Mouse (Mus musculus) forebrain, embryonic 13.5 days (tissue): ENCODE measurements at regions not wholly inside any gene's neighbourhood (a gene's known extent, or its start where the extent isn't known, plus 50 kb on each side); places are given as distances from the start of the nearest gene placed in this dataset.

ENCODE experiments used
- ATAC-seq: fragments of 200-750 bp; cut with Nextera tagmentation; 2 replicates; pipeline ENCODE4 v1.8.0; 2017
- H3K27ac ChIP-seq: fragments of 300-500 bp; sonication (generic); 2 replicates; pipeline ENCODE4 v1.5.1; 2015; ENCODE audit warnings: inconsistent platforms, mild to moderate bottlenecking, moderate library complexity
- H3K27me3 ChIP-seq: fragments of 300-500 bp; sonication (generic); 2 replicates; pipeline ENCODE4 v1.6.1; 2015; ENCODE audit warnings: mild to moderate bottlenecking, inconsistent platforms
- H3K36me3 ChIP-seq: fragments of 300-500 bp; sonication (generic); 2 replicates; pipeline ENCODE4 v1.6.1; 2015; ENCODE audit warnings: mild to moderate bottlenecking, inconsistent platforms; ENCODE audit not compliant: poor library complexity, severe bottlenecking
- H3K4me1 ChIP-seq: fragments of 300-500 bp; sonication (generic); 2 replicates; pipeline ENCODE4 v1.6.1; 2015; ENCODE audit warnings: inconsistent platforms
- H3K4me2 ChIP-seq: fragments of 300-500 bp; sonication (generic); 2 replicates; pipeline ENCODE4 v1.6.1; 2015; ENCODE audit warnings: inconsistent platforms, mild to moderate bottlenecking, moderate library complexity
- H3K4me3 ChIP-seq: fragments of 300-500 bp; sonication (generic); 2 replicates; pipeline ENCODE4 v1.5.1; 2015; ENCODE audit warnings: mild to moderate bottlenecking, inconsistent platforms
- H3K9ac ChIP-seq: fragments of 300-500 bp; sonication (generic); 2 replicates; pipeline ENCODE4 v1.6.1; 2015; ENCODE audit warnings: mild to moderate bottlenecking, inconsistent platforms
- H3K9me3 ChIP-seq: fragments of 300-500 bp; sonication (generic); replicated peaks from 2 replicates; pipeline ENCODE4 v1.6.1; 2016; ENCODE audit warnings: inconsistent platforms
- whole genome bisulfite sequencing: fragments of 180-500 bp; shearing (Covaris S2); methylation state at CpG from one replicate; pipeline ENCODE4 v1.1.7; 2015; 5-methylcytosine and 5-hydroxymethylcytosine counted together

GRCm38 (mm10) chr12:79942563-79943131 is 170.2 kb downstream of the Zfp36l1 start:
- Histone ChIP-seq H3K4me3 (no peak overlapping the region), H3K4me2 (no peak overlapping the region)
- WGBS = 64% methylated on average over 10 of the region's 10 CpGs

GRCm38 (mm10) chr12:79941828-79942227 is 171.0 kb downstream of the Zfp36l1 start:
- Histone ChIP-seq H3K9ac (no peak overlapping the region), H3K27me3 (no peaks in the 10 kb centered on the region), H3K4me2 (no peak overlapping the region), H3K27ac (no peak overlapping the region), H3K36me3 (no peaks in the 10 kb centered on the region), H3K4me3 (no peak overlapping the region), H3K4me1 (peaks cover 14% of the 10 kb centered on the region), H3K9me3 (no peaks in the 10 kb centered on the region)
- ATAC-seq = no peak
- 50% methylated on average over 3 of the region's 3 CpGs for WGBS

More at GRCm38 (mm10) chr12:79942563-79943131, 170.2 kb downstream of the Zfp36l1 start:
- no peaks in the 10 kb centered on the region for H3K27me3 ChIP-seq
- no peak overlapping the region for H3K27ac ChIP-seq
- H3K9me3 ChIP-seq = no peaks in the 10 kb centered on the region
- H3K36me3 ChIP-seq = no peaks in the 10 kb centered on the region
- ATAC-seq = no peak
- H3K9ac ChIP-seq = no peak overlapping the region
- H3K4me1 ChIP-seq = peaks cover 11% of the 10 kb centered on the region

GRCm38 (mm10) chr12:79939436-79939835 is 173.4 kb downstream of the Zfp36l1 start:
- no peak for ATAC-seq
- WGBS = 87% methylated on average over 9 of the region's 9 CpGs
- Histone ChIP-seq H3K36me3 (no peaks in the 10 kb centered on the region), H3K4me3 (no peak overlapping the region), H3K27me3 (no peaks in the 10 kb centered on the region), H3K4me2 (no peak overlapping the region), H3K9ac (no peak overlapping the region), H3K27ac (no peak overlapping the region), H3K9me3 (no peaks in the 10 kb centered on the region), H3K4me1 (peaks cover 7% of the 10 kb centered on the region)

- 91% methylated on average over 4 of the region's 4 CpGs for WGBS
- no peaks in the 10 kb centered on the region for H3K36me3 ChIP-seq
- no peak overlapping the region for H3K4me3 ChIP-seq
- H3K27ac ChIP-seq = no peak overlapping the region
- ATAC-seq = no peak
- no peak overlapping the region for H3K4me2 ChIP-seq
- H3K4me1 ChIP-seq = peaks cover 7% of the 10 kb centered on the region
- H3K27me3 ChIP-seq = no peaks in the 10 kb centered on the region
- H3K9me3 ChIP-seq = no peaks in the 10 kb centered on the region
- no peak overlapping the region for H3K9ac ChIP-seq
These were observed 174.9 kb downstream of the Zfp36l1 start for GRCm38 (mm10) chr12:79937876-79938275.

- ATAC-seq = no peak
These were observed 176.1 kb downstream of the Zfp36l1 start for GRCm38 (mm10) chr12:79936698-79937097.

GRCm38 (mm10) chr12:79934091-79934490 is 178.7 kb downstream of the Zfp36l1 start:
- no peak for ATAC-seq
- H3K27ac ChIP-seq = no peak overlapping the region
- H3K9me3 ChIP-seq = no peaks in the 10 kb centered on the region
- WGBS = 75% methylated on average over 7 of the region's 7 CpGs
- peaks cover 7% of the 10 kb centered on the region for H3K4me1 ChIP-seq
- H3K4me2 ChIP-seq = no peak overlapping the region
- H3K4me3 ChIP-seq = no peak overlapping the region
- H3K9ac ChIP-seq = no peak overlapping the region
- H3K27me3 ChIP-seq = no peaks in the 10 kb centered on the region
- H3K36me3 ChIP-seq = no peaks in the 10 kb centered on the region

More at GRCm38 (mm10) chr12:79936698-79937097, 176.1 kb downstream of the Zfp36l1 start:
- H3K4me3 ChIP-seq = no peak overlapping the region
- no peak overlapping the region for H3K4me2 ChIP-seq
- H3K27me3 ChIP-seq = no peaks in the 10 kb centered on the region
- H3K36me3 ChIP-seq = no peaks in the 10 kb centered on the region
- H3K9me3 ChIP-seq = no peaks in the 10 kb centered on the region
- H3K27ac ChIP-seq = no peak overlapping the region
- peaks cover 7% of the 10 kb centered on the region for H3K4me1 ChIP-seq
- no peak overlapping the region for H3K9ac ChIP-seq
- 67% methylated on average over 5 of the region's 5 CpGs for WGBS

- Histone ChIP-seq H3K4me3 (no peak overlapping the region), H3K9ac (no peak overlapping the region), H3K36me3 (no peaks in the 10 kb centered on the region), H3K4me1 (peaks cover 18% of the 10 kb centered on the region), H3K9me3 (no peaks in the 10 kb centered on the region), H3K27me3 (no peaks in the 10 kb centered on the region), H3K4me2 (no peak overlapping the region), H3K27ac (no peak overlapping the region)
- WGBS = 89% methylated on average over 7 of the region's 7 CpGs
- no peak for ATAC-seq
These were observed 179.9 kb downstream of the Zfp36l1 start for GRCm38 (mm10) chr12:79932905-79933304.

- Histone ChIP-seq H3K27me3 (no peaks in the 10 kb centered on the region), H3K4me1 (peaks cover 26% of the 10 kb centered on the region), H3K9ac (no peak overlapping the region), H3K9me3 (no peaks in the 10 kb centered on the region), H3K4me2 (no peak overlapping the region), H3K36me3 (no peaks in the 10 kb centered on the region), H3K27ac (no peak overlapping the region), H3K4me3 (no peak overlapping the region)
- 77% methylated on average over 5 of the region's 5 CpGs for WGBS
- no peak for ATAC-seq
These were observed 181.4 kb downstream of the Zfp36l1 start for GRCm38 (mm10) chr12:79931455-79931854.

GRCm38 (mm10) chr12:79929846-79930245 is 183.0 kb downstream of the Zfp36l1 start:
- Histone ChIP-seq H3K36me3 (no peaks in the 10 kb centered on the region), H3K4me1 (peaks cover 43% of the 10 kb centered on the region), H3K9me3 (no peaks in the 10 kb centered on the region), H3K4me3 (no peak overlapping the region), H3K27me3 (no peaks in the 10 kb centered on the region), H3K9ac (no peak overlapping the region), H3K27ac (no peak overlapping the region), H3K4me2 (no peak overlapping the region)
- 84% methylated on average over 6 of the region's 6 CpGs for WGBS
- no peak for ATAC-seq

- no peak overlapping the region for H3K4me2 ChIP-seq
- H3K27ac ChIP-seq = peak overlapping the region; percentile 57
These were observed 184.0 kb downstream of the Zfp36l1 start for GRCm38 (mm10) chr12:79928739-79929380.

GRCm38 (mm10) chr12:79928298-79928697 is 184.5 kb downstream of the Zfp36l1 start:
- ATAC-seq = no peak
- Histone ChIP-seq H3K27ac (peak overlapping the region; percentile 57; the same call in 1 of the 2 replicates), H3K9me3 (no peaks in the 10 kb centered on the region), H3K36me3 (no peaks in the 10 kb centered on the region), H3K4me2 (no peak overlapping the region), H3K9ac (no peak overlapping the region), H3K4me3 (no peak overlapping the region), H3K27me3 (no peaks in the 10 kb centered on the region), H3K4me1 (peaks cover 58% of the 10 kb centered on the region)
- 33% methylated on average over 4 of the region's 4 CpGs for WGBS

More at GRCm38 (mm10) chr12:79928739-79929380, 184.0 kb downstream of the Zfp36l1 start:
- no peak for ATAC-seq
- Histone ChIP-seq H3K9ac (no peak overlapping the region), H3K36me3 (no peaks in the 10 kb centered on the region), H3K9me3 (no peaks in the 10 kb centered on the region), H3K27me3 (no peaks in the 10 kb centered on the region), H3K4me3 (no peak overlapping the region), H3K4me1 (peaks cover 52% of the 10 kb centered on the region)
- 65% methylated on average over 6 of the region's 6 CpGs for WGBS

- peak overlapping the region; percentile 46 for H3K4me2 ChIP-seq
- WGBS = 7% methylated on average over 6 of the region's 6 CpGs
- H3K27ac ChIP-seq = peak overlapping the region; percentile 96
- no peaks in the 10 kb centered on the region for H3K36me3 ChIP-seq
- H3K4me3 ChIP-seq = no peak overlapping the region
- peak overlapping the region; percentile 50 for H3K9ac ChIP-seq
- no peaks in the 10 kb centered on the region for H3K9me3 ChIP-seq
- H3K4me1 ChIP-seq = peaks cover 73% of the 10 kb centered on the region
- H3K27me3 ChIP-seq = no peaks in the 10 kb centered on the region
- peak; percentile 31; the same call in 1 of the 2 replicates for ATAC-seq
These were observed 186.9 kb downstream of the Zfp36l1 start for GRCm38 (mm10) chr12:79925704-79926588.
